Mouse (Mus musculus): Measurements from ENCODE around the gene Nkiras2. TPM values are rescaled to one million over a fixed set of nuclear protein-coding genes. Genes with fewer than 3 reads are reported as not detected.

The Nkiras2 gene
- total and polyA plus RNA-seq, 3 experiments, result 53.8 to 70.0 (median 60.0) TPM

- in situ Hi-C loops (cut with MboI; ENCODE audit: low pct_ligation_motif_present, low pct_unique_long_range_greater_than_20kb, low sequenced_read_pairs), result no loop called here
- DNase-seq (ENCODE audit: extremely low read depth), result no peak
- peaks cover 8% of the 10 kb centered on the region for H3K27me3 ChIP-seq (replicated peaks)
- TF ChIP-seq E2F4 (IDR thresholded peaks at IDR 0.05; ENCODE audit: insufficient replicate concordance, low read depth, low read length), result no peak
- no peak for TF ChIP-seq POLR2AphosphoS2 (IDR thresholded peaks at IDR 0.05; ENCODE audit: low read depth, low read length)
- no peak for TF ChIP-seq ZMIZ1 (IDR thresholded peaks at IDR 0.05; ENCODE audit: low read depth, low read length)
- TF ChIP-seq NELFE (IDR thresholded peaks at IDR 0.05; ENCODE audit: low read depth, low read length), result no peak
- no peak for TF ChIP-seq ELF1 (IDR thresholded peaks at IDR 0.05; ENCODE audit: low read depth, low read length)
- no peak for TF ChIP-seq MYC (IDR thresholded peaks at IDR 0.05; ENCODE audit: low read depth, low read length)
- H3K36me3 ChIP-seq (replicated peaks in 1 of 2; ENCODE audit: control insufficient read depth in 1 of 2, insufficient read depth in 1 of 2, low read length in 1 of 2), result no peaks in the 10 kb centered on the region
- no peak overlapping the region for H3K4me3 ChIP-seq (replicated peaks in 1 of 3; ENCODE audit: low read depth in 2 of 3, low read length in 2 of 3, poor library complexity in 1 of 3)
- H3K79me2 ChIP-seq (replicated peaks; ENCODE audit: control insufficient read depth, extremely low read depth, insufficient read depth, poor library complexity, severe bottlenecking), result no peaks in the 10 kb centered on the region
- no peak overlapping the region for H3K27ac ChIP-seq (ENCODE audit: insufficient read depth, low read depth)
- no peak overlapping the region for H3K9ac ChIP-seq (ENCODE audit: insufficient read depth, low read depth)
- dilution Hi-C loops (cut with MboI; ENCODE audit: extremely low pct_ligation_motif_present, extremely low pct_unique_long_range_greater_than_20kb, low sequenced_read_pairs), result no loop called here
- no peaks in the 10 kb centered on the region for H3K9me3 ChIP-seq (replicated peaks; ENCODE audit: low read length)
- no peaks in the 10 kb centered on the region for H3K4me1 ChIP-seq (ENCODE audit: control insufficient read depth in 1 of 2, insufficient read depth in 2 of 2)
- H3K4me2 ChIP-seq (ENCODE audit: insufficient read depth, low read depth, poor library complexity, severe bottlenecking), result no peak overlapping the region
Observed at GRCm38 (mm10) chr11:100640159-100640906, 21.3 kb downstream of the Nkiras2 start.

- H3K9ac ChIP-seq (ENCODE audit: insufficient read depth, low read depth), result no peak overlapping the region
- dilution Hi-C loops (cut with MboI; ENCODE audit: extremely low pct_ligation_motif_present, extremely low pct_unique_long_range_greater_than_20kb, low sequenced_read_pairs) (no loop called here), in situ Hi-C loops (cut with MboI; ENCODE audit: low pct_ligation_motif_present, low pct_unique_long_range_greater_than_20kb, low sequenced_read_pairs) (no loop called here)
- no peak overlapping the region for H3K4me2 ChIP-seq (ENCODE audit: insufficient read depth, low read depth, poor library complexity, severe bottlenecking)
- no peak for DNase-seq (ENCODE audit: extremely low read depth)
- peaks cover 6 to 10% of the 10 kb centered on the region in 2 experiments for H3K4me1 ChIP-seq (ENCODE audit: control insufficient read depth in 1 of 2, insufficient read depth in 2 of 2)
- peaks cover 19% of the 10 kb centered on the region for H3K27me3 ChIP-seq (replicated peaks)
- TF ChIP-seq UBTF (IDR thresholded peaks at IDR 0.05; ENCODE audit: low read depth, low read length), result no peak
- TF ChIP-seq PAX5 (IDR thresholded peaks at IDR 0.05; ENCODE audit: low read length), result no peak
- no peak for TF ChIP-seq ZNF384 (IDR thresholded peaks at IDR 0.05; ENCODE audit: low read depth, low read length)
- TF ChIP-seq JUN (IDR thresholded peaks at IDR 0.05; ENCODE audit: insufficient read depth, low read depth, low read length), result no peak
- TF ChIP-seq MEF2A (IDR thresholded peaks at IDR 0.05; ENCODE audit: borderline replicate concordance, low read depth, low read length), result no peak
- no peak for TF ChIP-seq ZC3H11A (IDR thresholded peaks at IDR 0.05; ENCODE audit: low read depth, low read length)
- TF ChIP-seq SMC3 (IDR thresholded peaks at IDR 0.05; ENCODE audit: low read depth, low read length), result no peak
- no peak for TF ChIP-seq NELFE (IDR thresholded peaks at IDR 0.05; ENCODE audit: low read depth, low read length)
- no peak overlapping the region for H3K4me3 ChIP-seq (replicated peaks in 1 of 3; ENCODE audit: low read depth in 2 of 3, low read length in 2 of 3, poor library complexity in 1 of 3)
- no peaks in the 10 kb centered on the region for H3K36me3 ChIP-seq (replicated peaks in 1 of 2; ENCODE audit: control insufficient read depth in 1 of 2, insufficient read depth in 1 of 2, low read length in 1 of 2)
- H3K79me2 ChIP-seq (replicated peaks; ENCODE audit: control insufficient read depth, extremely low read depth, insufficient read depth, poor library complexity, severe bottlenecking), result no peaks in the 10 kb centered on the region
- no peaks in the 10 kb centered on the region for H3K9me3 ChIP-seq (replicated peaks; ENCODE audit: low read length)
- H3K27ac ChIP-seq (ENCODE audit: insufficient read depth, low read depth), result no peak overlapping the region
Observed at GRCm38 (mm10) chr11:100643612-100644575, 24.9 kb downstream of the Nkiras2 start.
